Mouse (Mus musculus) liver, embryonic 13.5 days (tissue): ENCODE measurements around the gene Utrn. TPM values are rescaled to one million over a fixed set of nuclear protein-coding genes. Genes with fewer than 3 reads are reported as not detected.

Experiments
- ATAC-seq: fragments of 200-750 bp; cut with Nextera tagmentation; 2 replicates; pipeline ENCODE4 v1.8.0; 2017; ENCODE audit warnings: low read depth, mild to moderate bottlenecking, moderate number of reproducible peaks, moderate library complexity
- DNase-seq: peaks from one replicate; pipeline ENCODE4 v3.0.0; 2022
- H3K27ac ChIP-seq: fragments of 300-500 bp; sonication (generic); 2 replicates; pipeline ENCODE4 v1.5.1; 2015; ENCODE audit warnings: moderate library complexity, mild to moderate bottlenecking, inconsistent platforms
- H3K27me3 ChIP-seq: fragments of 300-500 bp; sonication (generic); 2 replicates; pipeline ENCODE4 v1.6.1; 2015; ENCODE audit warnings: mild to moderate bottlenecking, inconsistent platforms
- H3K36me3 ChIP-seq: fragments of 300-500 bp; sonication (generic); 2 replicates; pipeline ENCODE4 v1.6.1; 2015; ENCODE audit warnings: mild to moderate bottlenecking, inconsistent platforms
- H3K4me1 ChIP-seq: fragments of 300-500 bp; sonication (generic); replicated peaks from 2 replicates; pipeline ENCODE4 v1.6.1; 2015; ENCODE audit warnings: inconsistent platforms
- H3K4me2 ChIP-seq: fragments of 300-500 bp; sonication (generic); 2 replicates; pipeline ENCODE4 v1.6.1; 2015; ENCODE audit warnings: inconsistent platforms, mild to moderate bottlenecking, moderate library complexity
- H3K4me3 ChIP-seq: fragments of 300-500 bp; sonication (generic); replicated peaks from 2 replicates; pipeline ENCODE4 v1.5.1; 2015; ENCODE audit warnings: mild to moderate bottlenecking, inconsistent platforms
- H3K9ac ChIP-seq: fragments of 300-500 bp; sonication (generic); 2 replicates; pipeline ENCODE4 v1.6.1; 2015; ENCODE audit warnings: mild to moderate bottlenecking, inconsistent platforms
- H3K9me3 ChIP-seq: fragments of 300-500 bp; sonication (generic); replicated peaks from 2 replicates; pipeline ENCODE4 v1.6.1; 2016; ENCODE audit warnings: inconsistent platforms
- WGBS: fragments of 180-500 bp; shearing (Covaris S2); methylation state at CpG from one replicate; pipeline ENCODE4 v1.1.7; 2015; ENCODE audit not compliant: insufficient replicate concordance; 5-methylcytosine and 5-hydroxymethylcytosine counted together
- polyA plus RNA-seq: library from polyadenylated mRNA; unstranded; fragments of >200 nt; fragmentation: Nextera tagmentation; extraction: Ambion mirVana; gene quantifications from 2 replicates; pipeline ENCODE4 v1.2.1, GENCODE M21; 2015

Utrn gene
- polyA plus RNA-seq, 1 experiment from 2014 or later, result 9.2 TPM

DNA sequence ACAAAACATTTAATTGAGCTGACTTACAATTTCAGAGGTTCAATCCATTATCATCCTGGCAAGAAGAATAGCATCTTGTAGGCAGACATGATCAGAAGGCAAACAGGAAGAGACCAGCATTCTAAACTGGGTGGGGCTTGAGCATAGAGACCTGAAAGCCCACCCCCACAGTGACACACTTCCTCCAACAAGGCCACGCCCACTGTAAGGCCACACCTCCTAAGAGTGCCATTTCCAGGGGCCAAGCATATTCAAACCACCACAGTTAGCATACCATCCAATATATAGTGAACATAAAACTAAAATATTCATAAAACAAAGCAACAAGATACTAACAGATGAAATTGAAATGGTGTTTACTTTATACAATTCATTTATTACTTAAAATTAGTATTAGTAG is 283.0 kb downstream of the Utrn start:
- Histone ChIP-seq H3K4me2 (no peak overlapping the region), H3K36me3 (no peaks in the 10 kb centered on the region), H3K27ac (no peak overlapping the region), H3K9me3 (no peaks in the 10 kb centered on the region), H3K27me3 (no peaks in the 10 kb centered on the region), H3K4me3 (no peak overlapping the region), H3K9ac (no peak overlapping the region), H3K4me1 (no peaks in the 10 kb centered on the region)
- 46% methylated on average over 1 of the region's 1 CpGs for WGBS
- ATAC-seq (no peak), DNase-seq (no peak)

DNA sequence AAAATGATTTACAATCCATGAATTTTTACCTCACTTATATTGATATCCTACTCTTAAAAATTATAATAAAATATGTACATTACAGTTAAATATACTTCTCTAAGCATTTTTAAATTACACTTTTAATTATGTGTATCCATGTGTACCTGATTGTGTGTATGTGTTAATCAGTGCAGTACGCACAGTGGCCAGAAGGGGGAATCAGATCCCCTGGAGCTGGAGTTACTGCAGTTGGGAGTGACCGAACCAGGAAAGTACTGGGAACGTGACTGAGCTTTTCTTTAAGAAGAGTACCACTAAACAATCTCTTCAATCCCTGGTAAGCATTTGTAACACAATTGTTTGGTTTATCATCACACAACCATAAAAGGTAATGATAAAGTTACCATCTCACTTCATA is 285.7 kb downstream of the Utrn start:
- Histone ChIP-seq H3K36me3 (no peaks in the 10 kb centered on the region), H3K4me1 (no peaks in the 10 kb centered on the region), H3K9ac (no peak overlapping the region), H3K9me3 (no peaks in the 10 kb centered on the region), H3K4me3 (no peak overlapping the region), H3K27me3 (no peaks in the 10 kb centered on the region), H3K27ac (no peak overlapping the region), H3K4me2 (no peak overlapping the region)
- 81% methylated on average over 3 of the region's 3 CpGs for WGBS
- DNase-seq (no peak), ATAC-seq (no peak)

DNA sequence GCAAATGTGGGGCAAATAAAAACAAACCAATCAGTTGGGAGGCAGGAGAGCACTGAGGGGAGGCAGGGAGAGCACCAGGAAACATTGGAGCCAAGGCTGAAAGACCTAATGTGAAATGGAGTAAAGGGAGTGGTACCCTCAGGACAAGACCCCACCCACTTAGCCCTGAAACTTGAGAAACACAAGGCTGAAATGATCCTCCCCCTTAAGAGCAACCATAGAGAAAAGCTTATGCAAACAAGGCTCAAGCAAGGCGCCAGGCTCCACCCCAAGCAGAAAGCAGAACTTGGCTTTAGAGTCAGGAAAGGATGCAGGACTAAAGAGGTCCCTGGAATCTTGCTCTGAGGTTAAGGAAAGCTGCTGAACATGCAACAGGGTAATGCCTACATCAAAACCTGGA is 290.1 kb downstream of the Utrn start:
- no peak for ATAC-seq
- 10% methylated on average over 1 of the region's 1 CpGs for WGBS
- no peaks in the 10 kb centered on the region for H3K27me3 ChIP-seq
- H3K4me1 ChIP-seq, result no peaks in the 10 kb centered on the region
- no peak overlapping the region for H3K4me2 ChIP-seq
- H3K27ac ChIP-seq, result no peak overlapping the region
- H3K9me3 ChIP-seq, result no peaks in the 10 kb centered on the region
- DNase-seq, result no peak
- H3K4me3 ChIP-seq, result no peak overlapping the region
- H3K36me3 ChIP-seq, result no peaks in the 10 kb centered on the region
- no peak overlapping the region for H3K9ac ChIP-seq

DNA sequence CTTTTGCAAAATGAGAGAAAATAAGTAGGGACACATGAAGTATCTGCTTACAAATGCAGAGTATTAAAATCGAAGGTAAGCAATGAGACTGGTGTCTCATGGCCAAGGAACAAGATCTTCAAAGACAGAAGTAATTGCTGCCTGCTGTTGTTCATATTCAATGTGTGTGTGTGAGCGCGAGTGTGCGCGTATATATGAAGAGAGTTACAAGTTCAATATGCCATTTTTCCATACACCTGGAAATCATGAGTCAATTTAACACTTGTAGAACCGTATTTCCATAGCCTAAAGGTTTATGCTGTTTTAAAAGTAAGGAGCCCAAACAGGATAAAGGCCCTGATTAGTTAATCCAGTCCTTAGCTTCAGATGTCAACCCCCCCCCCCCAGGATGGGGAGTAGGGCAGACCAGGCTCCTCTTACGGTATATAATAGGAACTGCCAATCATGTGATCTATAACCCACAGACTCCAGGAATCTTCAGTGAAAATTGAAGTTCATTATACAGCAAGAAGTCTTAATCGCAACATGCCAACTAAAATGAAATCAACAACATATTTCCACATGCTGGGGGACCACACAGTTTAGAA is 293.2 kb downstream of the Utrn start:
- ATAC-seq (no peak), DNase-seq (no peak)
- peaks cover 12% of the 10 kb centered on the region for H3K4me1 ChIP-seq
- no peak overlapping the region for H3K9ac ChIP-seq
- no peak overlapping the region for H3K4me2 ChIP-seq
- H3K27ac ChIP-seq, result no peak overlapping the region
- 78% methylated on average over 8 of the region's 8 CpGs for WGBS
- H3K4me3 ChIP-seq, result no peak overlapping the region
- no peaks in the 10 kb centered on the region for H3K27me3 ChIP-seq
- H3K9me3 ChIP-seq, result no peaks in the 10 kb centered on the region
- H3K36me3 ChIP-seq, result no peaks in the 10 kb centered on the region

DNA sequence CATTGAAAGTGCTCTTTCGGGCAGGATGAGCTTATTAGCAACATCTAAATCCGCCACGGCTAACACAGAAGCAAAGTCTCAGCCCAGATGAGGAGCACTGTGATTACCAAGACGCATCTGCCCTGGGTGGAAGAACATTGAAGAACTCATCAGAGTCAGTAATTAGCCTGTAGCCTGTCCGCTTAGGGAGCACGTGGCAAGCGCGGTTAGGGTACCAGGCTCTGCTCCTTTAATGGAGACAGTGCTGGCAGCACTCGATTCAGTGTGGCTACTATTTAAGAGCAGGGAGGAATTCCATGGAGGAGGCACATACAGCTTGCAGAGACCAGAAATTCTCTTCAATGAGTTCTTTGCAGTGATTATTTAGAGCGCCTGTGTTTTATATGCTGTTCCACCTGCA is 294.4 kb downstream of the Utrn start:
- Histone ChIP-seq H3K9ac (no peak overlapping the region), H3K4me3 (no peak overlapping the region), H3K4me2 (no peak overlapping the region), H3K9me3 (no peaks in the 10 kb centered on the region), H3K4me1 (peaks cover 12% of the 10 kb centered on the region), H3K27me3 (no peaks in the 10 kb centered on the region), H3K27ac (no peak overlapping the region), H3K36me3 (no peaks in the 10 kb centered on the region)
- ATAC-seq (no peak), DNase-seq (no peak)
- WGBS, result 68% methylated on average over 10 of the region's 10 CpGs

GRCm38 (mm10) chr10:12573601-12574000 is 295.6 kb downstream of the Utrn start:
- H3K4me2 ChIP-seq, result peak overlapping the region; percentile 39
- 4% methylated on average over 6 of the region's 6 CpGs for WGBS
- peak; percentile 48 for DNase-seq
- H3K36me3 ChIP-seq, result no peaks in the 10 kb centered on the region
- peak; percentile 88 for ATAC-seq
- H3K9me3 ChIP-seq, result no peaks in the 10 kb centered on the region
- H3K4me3 ChIP-seq, result no peak overlapping the region
- H3K4me1 ChIP-seq, result peaks cover 12% of the 10 kb centered on the region
- H3K27ac ChIP-seq, result peak overlapping the region; percentile 63
- H3K27me3 ChIP-seq, result no peaks in the 10 kb centered on the region
- no peak overlapping the region; the same call in 1 of the 2 replicates for H3K9ac ChIP-seq

- ATAC-seq, result no peak
- no peak overlapping the region for H3K27ac ChIP-seq
- H3K4me3 ChIP-seq, result no peak overlapping the region
- no peaks in the 10 kb centered on the region for H3K27me3 ChIP-seq
- H3K4me2 ChIP-seq, result no peak overlapping the region
- DNase-seq, result no peak
- 12% methylated on average over 4 of the region's 4 CpGs for WGBS
- H3K36me3 ChIP-seq, result no peaks in the 10 kb centered on the region
- no peaks in the 10 kb centered on the region for H3K9me3 ChIP-seq
- peaks cover 12% of the 10 kb centered on the region for H3K4me1 ChIP-seq
- H3K9ac ChIP-seq, result no peak overlapping the region
Observed at GRCm38 (mm10) chr10:12572759-12573158, 296.4 kb downstream of the Utrn start.

DNA sequence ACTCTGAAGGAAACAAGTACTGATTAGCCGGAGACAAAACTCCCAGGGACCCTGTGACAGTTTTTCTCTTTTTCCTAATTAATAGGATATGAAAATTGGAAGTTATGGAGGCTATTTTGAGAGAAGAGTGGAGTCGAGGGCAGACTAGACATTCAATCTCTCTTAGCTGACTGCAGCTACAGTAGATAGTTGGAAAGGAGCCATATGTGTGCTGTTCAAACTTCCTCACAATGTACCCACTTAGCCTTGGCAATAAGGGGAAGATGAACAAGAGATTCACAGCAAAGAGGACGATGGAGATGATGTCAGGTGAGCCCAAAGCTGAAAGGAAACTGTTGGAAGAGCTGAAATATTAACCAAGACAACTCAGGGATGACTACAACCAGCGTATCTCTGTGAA is 304.7 kb downstream of the Utrn start:
- H3K9ac ChIP-seq, result no peak overlapping the region
- no peak overlapping the region for H3K4me2 ChIP-seq
- no peaks in the 10 kb centered on the region for H3K36me3 ChIP-seq
- H3K27ac ChIP-seq, result no peak overlapping the region
- DNase-seq, result no peak
- no peaks in the 10 kb centered on the region for H3K27me3 ChIP-seq
- 0 out of 2 replicates have a peak, but pooled peaks cover 7% of the 10 kb centered on the region for H3K4me1 ChIP-seq
- H3K9me3 ChIP-seq, result no peaks in the 10 kb centered on the region
- H3K4me3 ChIP-seq, result no peak overlapping the region
- ATAC-seq, result no peak
- 34% methylated on average over 4 of the region's 4 CpGs for WGBS

DNA sequence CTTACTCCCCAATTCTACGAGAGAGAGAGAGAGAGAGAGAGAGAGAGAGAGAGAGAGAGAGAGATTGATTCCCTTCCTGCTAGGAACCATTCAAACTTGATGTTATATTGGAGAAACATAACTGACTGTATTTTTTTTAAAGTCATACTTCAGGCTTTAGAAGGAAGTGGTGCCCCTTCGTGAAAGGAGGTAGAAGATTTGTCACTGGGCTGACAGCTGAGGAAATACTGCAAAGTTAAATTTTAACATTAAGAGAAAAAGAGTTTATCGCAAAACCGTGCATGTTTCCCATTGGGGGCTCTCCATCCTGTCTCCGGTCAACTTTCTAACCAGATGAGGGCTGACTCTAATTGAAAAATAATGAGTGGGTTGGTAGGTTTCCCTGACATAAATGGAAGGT is 310.4 kb downstream of the Utrn start:
- Histone ChIP-seq H3K36me3 (no peaks in the 10 kb centered on the region), H3K4me3 (no peak overlapping the region), H3K27ac (no peak overlapping the region), H3K4me2 (no peak overlapping the region), H3K4me1 (no peaks in the 10 kb centered on the region), H3K9me3 (no peaks in the 10 kb centered on the region), H3K27me3 (no peaks in the 10 kb centered on the region), H3K9ac (no peak overlapping the region)
- DNase-seq (no peak), ATAC-seq (no peak)
- WGBS, result 37% methylated on average over 5 of the region's 5 CpGs

GRCm38 (mm10) chr10:12554090-12554718 is 315.0 kb downstream of the Utrn start:
- Histone ChIP-seq H3K27me3 (no peaks in the 10 kb centered on the region), H3K36me3 (no peaks in the 10 kb centered on the region), H3K9me3 (no peaks in the 10 kb centered on the region), H3K4me2 (no peak overlapping the region), H3K4me1 (no peaks in the 10 kb centered on the region), H3K9ac (no peak overlapping the region), H3K27ac (no peak overlapping the region), H3K4me3 (no peak overlapping the region)
- DNase-seq (no peak), ATAC-seq (no peak)
- WGBS, result 62% methylated on average over 2 of the region's 2 CpGs

- WGBS, result 69% methylated on average over 5 of the region's 5 CpGs
- Histone ChIP-seq H3K4me1 (peaks cover 7% of the 10 kb centered on the region; the same call in 1 of the 2 replicates), H3K4me2 (no peak overlapping the region), H3K9me3 (no peaks in the 10 kb centered on the region), H3K36me3 (no peaks in the 10 kb centered on the region), H3K27me3 (no peaks in the 10 kb centered on the region), H3K9ac (no peak overlapping the region), H3K4me3 (no peak overlapping the region), H3K27ac (no peak overlapping the region)
- DNase-seq (no peak), ATAC-seq (no peak)
Observed at GRCm38 (mm10) chr10:12552890-12553278, 316.3 kb downstream of the Utrn start.

DNA sequence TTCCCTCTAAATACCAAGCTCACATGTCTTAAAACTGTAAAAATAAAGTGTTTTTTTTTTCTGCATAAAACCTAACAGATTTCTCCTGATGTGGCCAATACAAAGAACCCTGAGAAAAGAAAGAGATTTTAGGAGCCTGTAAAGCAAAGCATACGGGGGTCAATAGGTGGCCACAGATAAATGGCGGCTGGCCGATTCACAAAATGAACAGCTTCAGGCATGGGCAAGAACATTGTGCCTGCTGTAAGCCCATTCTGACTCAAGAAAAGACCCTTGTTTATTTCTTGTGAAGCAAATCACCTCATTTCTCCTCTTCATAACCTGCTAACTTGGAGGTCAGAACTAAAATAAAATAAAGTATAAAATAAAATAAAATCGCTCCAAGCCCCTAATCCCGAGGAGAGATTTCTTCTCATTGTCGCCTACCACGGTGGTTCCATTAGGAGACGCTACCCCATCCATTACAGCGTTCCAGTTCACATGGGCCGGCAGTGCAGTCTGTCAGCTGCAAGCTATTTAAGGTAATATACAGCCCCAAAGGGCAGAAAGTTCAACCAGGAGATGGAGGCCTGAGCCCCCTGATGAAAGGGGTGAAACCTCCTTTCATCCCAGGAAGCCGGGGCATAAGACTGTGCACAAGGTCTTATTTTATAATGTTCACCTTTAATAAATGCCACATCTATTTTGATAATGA is 316.8 kb downstream of the Utrn start:
- no peak overlapping the region for H3K4me3 ChIP-seq
- no peak overlapping the region for H3K27ac ChIP-seq
- no peaks in the 10 kb centered on the region for H3K27me3 ChIP-seq
- no peak for DNase-seq
- no peak overlapping the region for H3K9ac ChIP-seq
- H3K36me3 ChIP-seq, result no peaks in the 10 kb centered on the region
- ATAC-seq, result no peak
- H3K9me3 ChIP-seq, result no peaks in the 10 kb centered on the region
- H3K4me1 ChIP-seq, result peaks cover 8% of the 10 kb centered on the region; the same call in 1 of the 2 replicates
- no peak overlapping the region for H3K4me2 ChIP-seq
- WGBS, result 77% methylated on average over 11 of the region's 11 CpGs
